Mouse (Mus musculus) cerebellum, adult (tissue): ENCODE data around the gene Slc26a9.
"Not testable (repeated sequence)": the region's sequence is repeated elsewhere in the genome, so short reads cannot be mapped to it uniquely, and the experiment has no call there.

ENCODE experiments used
- ATAC-seq: cut with Nextera tagmentation; 2 replicates; pipeline ENCODE4 v1.9.2; 2017; ENCODE audit warnings: mild to moderate bottlenecking, moderate library complexity, mixed read lengths; ENCODE audit not compliant: insufficient number of reproducible peaks, low FRiP score, low TSS enrichment

Gene Slc26a9

GRCm38 (mm10) chr1:131764581-131765338, 20.9 kb downstream of the Slc26a9 start:
- no peak for ATAC-seq

- ATAC-seq: peak; percentile 42; the same call in 1 of the 2 replicates
Observed at GRCm38 (mm10) chr1:131765357-131766001, 21.7 kb downstream of the Slc26a9 start.

GRCm38 (mm10) chr1:131769296-131769695, 25.5 kb downstream of the Slc26a9 start:
- ATAC-seq: no peak

- no peak for ATAC-seq
Observed at GRCm38 (mm10) chr1:131770656-131771055, 26.8 kb downstream of the Slc26a9 start.

GRCm38 (mm10) chr1:131771440-131771839, 27.6 kb downstream of the Slc26a9 start:
- no peak for ATAC-seq

- ATAC-seq: no peak
Observed at GRCm38 (mm10) chr1:131794591-131794990, 50.8 kb downstream of the Slc26a9 start.

GRCm38 (mm10) chr1:131795171-131795570, 51.3 kb downstream of the Slc26a9 start:
- no peak for ATAC-seq

GRCm38 (mm10) chr1:131797202-131797909, 53.5 kb downstream of the Slc26a9 start, which contains the start of gene Pm20d1:
Gene Pm20d1 (plus strand): TSS chr1:131797381.
- no peak for ATAC-seq

GRCm38 (mm10) chr1:131800001-131800400, 56.2 kb downstream of the Slc26a9 start:
- no peak for ATAC-seq

GRCm38 (mm10) chr1:131801071-131801470, 57.2 kb downstream of the Slc26a9 start:
- no peak for ATAC-seq

- no peak for ATAC-seq
Observed at GRCm38 (mm10) chr1:131802652-131803051, 58.8 kb downstream of the Slc26a9 start.

GRCm38 (mm10) chr1:131804166-131804565, 60.3 kb downstream of the Slc26a9 start:
- no peak for ATAC-seq

- ATAC-seq: no peak
Observed at GRCm38 (mm10) chr1:131808986-131809385, 65.2 kb downstream of the Slc26a9 start.

- ATAC-seq: no peak
Observed at GRCm38 (mm10) chr1:131809651-131810050, 65.8 kb downstream of the Slc26a9 start.

- ATAC-seq: no peak
Observed at GRCm38 (mm10) chr1:131811393-131811792, 67.6 kb downstream of the Slc26a9 start.

GRCm38 (mm10) chr1:131812006-131812405, 68.2 kb downstream of the Slc26a9 start:
- no peak for ATAC-seq

GRCm38 (mm10) chr1:131812631-131813295, 68.9 kb downstream of the Slc26a9 start:
- no peak for ATAC-seq

GRCm38 (mm10) chr1:131813731-131814130, 69.9 kb downstream of the Slc26a9 start:
- no peak for ATAC-seq

- no peak for ATAC-seq
Observed at GRCm38 (mm10) chr1:131814191-131814590, 70.4 kb downstream of the Slc26a9 start.

- no peak for ATAC-seq
Observed at GRCm38 (mm10) chr1:131816886-131817285, 73.1 kb downstream of the Slc26a9 start.

GRCm38 (mm10) chr1:131820353-131820752, 76.5 kb downstream of the Slc26a9 start:
- not testable (repeated sequence) for ATAC-seq
